Mouse (Mus musculus) left cerebral cortex, postnatal 36 days (tissue): ENCODE results near the gene Gm20683. TPM values are rescaled to one million over a fixed set of nuclear protein-coding genes. Genes with fewer than 3 reads are reported as not detected.
"Not testable (repeated sequence)": the region's sequence is repeated elsewhere in the genome, so short reads cannot be mapped to it uniquely, and the experiment has no call there.

Experiments
- DNase-seq, 2 experiments: peaks; one replicate each; pipeline ENCODE4 v3.0.0; 2021 to 2022; ENCODE audit warnings: low spot score in 2 of 2, mixed read lengths in 1 of 2
- intact Hi-C: fragments of 180-260 bp; cut with DNase I; formaldehyde crosslinking; loops from one replicate; pipeline ENCODE4 v1.15.1; 2025
- total RNA-seq, 2 experiments: library from RNA; stranded (reverse); gene quantifications; 2 replicates each; pipeline ENCODE4 v1.2.3; 2021

The Gm20683 gene
- total RNA-seq, 2 experiments from 2014 or later, result 22.0 to 24.9 TPM

DNA sequence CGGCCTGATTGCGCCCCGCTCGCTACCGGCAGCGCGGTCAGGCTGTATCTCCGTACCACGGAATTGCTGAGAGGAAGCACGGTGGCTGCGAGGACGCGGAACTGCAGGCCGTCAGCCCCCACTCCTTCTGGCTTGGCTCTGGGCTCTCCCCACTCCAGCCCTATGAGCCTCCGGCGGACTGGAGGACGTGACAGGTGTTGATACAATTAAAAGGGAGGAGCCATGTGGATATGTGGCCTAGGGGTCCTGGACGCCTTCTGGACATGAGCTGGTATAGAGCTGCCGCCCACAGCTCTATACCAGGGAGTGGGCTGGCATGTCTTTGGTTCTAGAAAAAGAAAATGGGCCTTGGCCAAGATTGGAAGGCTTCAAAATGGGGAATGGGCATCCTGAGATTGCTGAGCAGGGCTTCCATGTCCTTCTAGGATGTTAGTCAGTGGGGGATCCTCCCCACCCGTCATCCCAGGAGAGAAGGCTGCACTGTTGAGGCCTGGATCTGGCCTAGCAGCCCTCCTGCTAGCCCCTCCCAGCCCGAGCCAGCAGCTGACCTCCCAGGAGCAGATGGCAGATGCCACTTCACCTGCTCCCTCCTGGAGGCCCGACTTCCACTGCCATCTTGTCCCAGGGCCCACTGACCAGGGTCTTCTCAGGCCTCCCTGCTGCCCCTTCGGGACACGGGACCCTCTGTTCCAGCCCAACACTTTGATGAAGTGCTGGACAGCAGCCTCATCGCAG lies 31.8 kb downstream of the Gm20683 start:
- intact Hi-C loops, result loop anchor here (10.0 kb wide), 1 partner anchor 235 kb away; the partner anchor contains the start of genes Lmf1 and Sox8
- peak in 1 of 2 experiments; percentile 66 for DNase-seq

DNA sequence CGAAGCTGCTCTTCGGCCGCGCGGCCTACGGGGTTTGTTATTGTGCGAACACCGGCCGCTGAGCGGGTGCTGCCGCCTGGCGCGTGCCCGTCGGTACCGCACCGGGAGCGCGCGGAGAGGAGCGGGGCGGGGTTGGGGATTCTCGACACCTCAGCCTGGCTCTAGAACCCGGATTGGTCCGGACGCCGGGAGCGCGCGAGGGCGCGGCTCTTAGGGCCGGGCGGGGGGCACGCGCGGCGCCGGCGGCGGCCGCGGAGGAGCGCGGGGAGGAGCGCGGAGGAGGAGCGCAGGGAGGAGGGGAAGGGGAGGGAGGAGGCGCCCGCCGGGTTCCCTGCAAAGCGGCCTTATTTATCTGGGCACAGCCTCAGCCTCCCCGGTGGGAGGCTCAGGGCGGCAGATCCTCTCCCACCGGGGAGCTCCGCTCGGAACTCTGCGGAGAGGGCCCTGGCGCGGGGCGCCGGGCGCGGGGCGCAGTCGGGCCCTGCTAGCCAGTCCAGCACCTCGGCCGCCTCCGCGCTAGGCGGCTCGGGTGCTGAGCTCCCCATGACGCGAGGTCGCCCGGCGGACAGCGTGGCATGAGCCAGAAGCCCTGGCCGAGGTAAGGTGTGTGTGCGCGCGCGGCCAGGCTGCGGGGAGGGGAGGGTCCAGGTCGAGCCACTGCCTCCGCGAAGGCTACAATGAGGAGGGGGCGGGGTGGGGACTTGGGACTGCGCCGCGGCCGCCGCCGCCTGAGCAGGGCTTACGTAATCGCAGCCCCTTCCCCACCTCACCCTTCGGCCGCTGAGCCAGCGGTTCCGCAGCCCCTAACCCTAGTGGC lies 32.6 kb downstream of the Gm20683 start, which contains the start of gene Fbxl16:
TSS of gene Fbxl16 (plus strand) at position 297 of the 817 bp plus-strand sequence.
- intact Hi-C loops, result loop anchor here (10.0 kb wide), 1 partner anchor 234 kb away; the partner anchor contains the start of genes Lmf1 and Sox8
- peak; percentile 90 to 94 for DNase-seq

DNA sequence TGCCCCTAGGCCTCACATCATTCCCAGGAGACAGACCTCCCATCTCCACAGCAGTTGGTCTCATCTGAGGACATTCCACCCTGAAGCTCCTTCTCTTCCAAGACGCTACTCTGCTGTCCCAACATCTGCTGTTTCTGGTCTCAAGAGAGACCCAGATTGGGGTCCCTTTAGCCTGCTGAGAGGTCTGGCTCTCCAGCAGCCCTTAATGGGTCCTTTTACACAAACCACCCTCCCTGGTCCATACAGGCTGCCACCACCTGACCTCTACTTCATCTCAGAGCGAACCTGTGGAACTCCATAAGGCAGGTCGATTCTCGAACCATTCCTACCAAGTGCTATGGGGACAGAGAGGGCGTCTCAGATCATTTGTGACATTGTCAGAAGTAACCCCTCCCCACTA lies 33.5 kb downstream of the Gm20683 start:
- no peak for DNase-seq
- intact Hi-C loops, result loop anchor here (10.0 kb wide), 1 partner anchor 233 kb away; the partner anchor contains the start of genes Lmf1 and Sox8

DNA sequence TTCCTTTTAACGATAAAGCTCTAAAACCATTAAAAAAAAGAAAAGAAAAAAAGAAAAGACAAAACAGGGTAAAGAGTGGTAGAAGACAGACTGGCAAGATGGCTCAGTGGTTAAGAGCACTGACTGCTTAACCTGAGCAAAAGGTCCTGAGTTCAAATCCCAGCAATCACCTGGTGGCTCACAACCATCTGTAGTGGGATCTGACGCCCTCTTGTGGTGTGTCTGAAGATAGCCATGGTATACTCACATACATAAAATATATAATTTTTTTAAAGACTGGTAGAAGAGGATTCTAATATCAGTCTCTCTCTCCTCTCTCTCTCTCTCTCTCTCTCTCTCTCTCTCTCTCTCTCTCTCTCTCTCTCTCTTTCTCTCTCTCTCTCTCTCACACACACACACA lies 34.1 kb downstream of the Gm20683 start:
- DNase-seq, result not testable (repeated sequence)
- intact Hi-C loops, result loop anchor here (10.0 kb wide), 1 partner anchor 233 kb away; the partner anchor contains the start of genes Lmf1 and Sox8

DNA sequence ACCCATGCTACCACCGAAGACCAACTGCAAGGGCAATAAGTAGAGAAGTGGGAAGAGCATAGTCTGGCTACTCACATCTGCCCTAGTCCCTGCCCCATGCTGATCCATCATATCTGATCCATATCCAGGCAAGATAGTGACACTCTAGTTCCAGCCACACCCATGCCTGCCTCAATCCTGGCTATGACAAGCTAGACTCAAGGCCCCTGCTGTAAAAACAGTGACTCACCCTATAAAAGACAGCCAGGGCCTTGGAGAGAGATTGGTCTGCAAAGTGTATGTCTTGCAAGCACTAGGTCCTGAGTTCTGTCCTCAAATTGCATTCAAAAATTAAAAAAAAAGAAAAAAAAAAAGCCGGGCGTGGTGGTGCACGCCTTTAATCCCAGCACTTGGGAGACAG lies 35.1 kb downstream of the Gm20683 start:
- intact Hi-C loops, result loop anchor here (10.0 kb wide), 1 partner anchor 232 kb away; the partner anchor contains the start of genes Lmf1 and Sox8
- no peak for DNase-seq

DNA sequence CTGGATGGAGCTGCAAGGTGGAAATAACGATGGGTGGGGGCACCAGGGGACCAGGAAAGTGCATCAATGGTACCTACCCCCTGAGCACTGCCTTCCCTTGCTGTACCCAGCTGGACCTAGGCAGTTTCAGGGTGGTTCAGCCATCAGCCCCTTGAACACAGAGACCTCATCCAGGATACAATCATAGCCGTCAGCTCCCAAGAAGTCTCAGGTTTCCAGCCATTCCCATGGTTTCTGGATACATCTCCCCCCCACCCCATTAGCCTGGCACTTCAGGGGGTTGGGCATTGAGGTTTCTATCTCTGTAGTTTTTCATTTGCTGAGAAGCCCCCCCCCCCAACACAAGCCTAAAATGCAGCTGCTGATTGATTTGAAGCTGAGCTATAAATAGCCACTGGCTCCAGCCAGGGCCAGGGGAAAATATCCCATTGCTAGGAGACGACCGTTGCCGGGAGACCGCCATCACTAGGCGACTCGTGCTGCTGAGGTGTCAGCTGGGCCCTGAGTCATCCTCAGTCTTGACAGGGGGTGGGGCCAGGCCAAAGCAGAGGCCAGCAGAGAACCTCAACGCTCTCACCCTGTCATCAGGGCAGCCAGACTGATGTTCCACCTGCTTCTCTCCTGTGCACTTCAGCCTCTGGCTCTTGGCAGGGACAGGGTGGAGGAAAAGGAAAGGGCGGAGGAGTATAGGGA lies 38.6 kb downstream of the Gm20683 start:
- intact Hi-C loops, result loop anchor here (10.0 kb wide), 1 partner anchor 228 kb away; the partner anchor contains the start of genes Lmf1 and Sox8
- DNase-seq, result peak; percentile 78 to 83

DNA sequence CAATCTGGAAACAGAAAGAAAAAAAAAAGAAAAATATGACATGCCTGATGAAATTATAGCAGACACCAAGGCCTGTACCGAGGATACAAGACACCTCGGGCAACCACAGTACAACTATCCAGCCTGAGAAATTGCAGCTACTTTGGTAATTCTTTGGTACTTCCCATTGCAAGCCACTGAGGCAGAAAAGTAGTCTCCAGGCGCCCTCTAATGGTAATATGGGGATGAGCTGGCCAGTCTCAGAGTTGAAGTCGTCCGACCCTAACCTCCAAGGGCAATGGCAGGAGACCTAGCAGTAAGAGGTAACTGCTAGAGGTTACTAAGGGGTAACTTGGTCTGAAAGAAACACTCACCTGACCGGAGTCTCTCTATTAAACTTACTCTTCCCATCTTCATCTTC lies 40.5 kb downstream of the Gm20683 start:
- DNase-seq, result no peak
- intact Hi-C loops, result loop anchor here (1.0 to 10.0 kb wide), 3 partner anchors 28 to 226 kb away; partner anchors contain the start of genes Lmf1, Narfl and Sox8

DNA sequence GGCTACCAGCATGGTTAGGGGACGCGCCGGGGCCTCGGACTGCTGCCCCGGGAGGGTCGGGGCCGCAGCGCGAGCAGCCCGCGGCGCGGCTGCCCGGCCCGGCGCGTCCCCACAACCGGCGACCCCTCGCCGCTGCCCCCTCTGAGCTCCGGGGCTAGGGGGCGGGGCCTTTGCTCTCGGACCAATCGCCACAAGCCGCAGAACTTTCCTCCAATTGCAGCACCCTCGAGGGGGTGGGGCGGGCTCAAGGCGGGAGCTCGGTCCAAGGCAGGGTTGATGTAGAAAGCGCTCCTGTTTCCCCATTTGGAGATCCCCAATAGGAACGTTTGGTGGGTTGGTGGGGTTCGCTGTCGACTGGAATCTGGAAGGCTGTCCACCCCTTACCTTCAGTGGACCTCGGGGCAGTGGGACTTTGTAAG lies 44.6 kb downstream of the Gm20683 start, which contains the start of gene Metrn:
TSS of gene Metrn (minus strand) at position 186 of the 419 bp plus-strand sequence.
- DNase-seq, result peak; percentile 69
- intact Hi-C loops, result loop anchor here (1.0 kb wide), 1 partner anchor 24 kb away; the partner anchor contains the start of gene Narfl

DNA sequence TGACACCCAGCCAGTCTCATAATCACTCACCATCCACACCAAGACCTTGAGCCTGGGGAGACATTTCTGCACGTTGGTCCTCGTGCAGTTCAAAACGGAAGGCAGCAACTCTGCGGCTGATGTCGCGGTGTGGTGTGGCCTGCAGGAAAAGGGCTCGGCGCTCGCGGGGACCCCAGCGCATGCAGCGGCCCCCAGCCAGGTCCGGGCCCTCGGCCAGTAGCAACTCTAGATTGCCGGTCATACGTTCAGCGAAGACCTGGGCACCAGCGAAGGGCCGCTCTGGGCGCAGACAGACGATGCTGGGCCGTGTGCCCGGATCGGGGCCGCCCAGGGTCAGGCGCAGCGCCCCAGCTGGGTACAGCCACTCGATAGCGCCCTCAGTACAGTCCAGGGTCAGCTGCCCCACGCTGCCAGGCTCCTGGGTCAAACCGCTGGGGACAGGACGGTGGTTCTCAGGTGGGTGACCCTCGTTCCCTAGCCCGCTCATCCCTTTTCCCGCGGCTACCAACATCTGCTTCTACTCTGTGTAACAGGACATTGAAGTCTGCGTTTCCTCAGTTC lies 45.3 kb downstream of the Gm20683 start:
- no peak for DNase-seq
- intact Hi-C loops, result no loop called here

DNA sequence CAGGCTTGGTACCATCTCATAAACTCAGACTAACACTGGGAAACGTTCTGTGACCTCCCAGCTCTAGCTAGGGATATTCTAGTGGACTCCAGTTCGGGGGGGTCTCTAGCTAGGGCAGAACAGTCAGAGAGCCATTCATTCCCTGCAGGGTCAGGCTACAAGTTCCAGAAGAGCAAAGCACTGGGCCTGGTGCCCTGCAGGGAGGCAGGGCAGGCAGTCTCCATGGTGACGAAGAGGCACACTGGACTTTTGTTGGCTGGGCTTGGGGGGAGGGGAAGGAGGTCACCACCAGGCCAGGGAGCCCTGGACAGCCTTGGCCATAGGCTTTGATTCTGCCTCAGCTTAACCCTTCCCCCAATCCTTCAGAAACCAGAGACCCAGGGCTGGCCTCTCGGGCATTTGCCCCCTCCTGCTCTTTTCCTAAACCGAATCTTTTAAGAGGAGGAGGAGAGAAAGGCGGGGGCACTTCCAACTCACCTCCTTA lies 45.9 kb downstream of the Gm20683 start, which contains the start of gene AC134908.4:
TSS of gene AC134908.4 (minus strand) at position 51 of the 484 bp plus-strand sequence.
- intact Hi-C loops, result no loop called here
- DNase-seq, result no peak

DNA sequence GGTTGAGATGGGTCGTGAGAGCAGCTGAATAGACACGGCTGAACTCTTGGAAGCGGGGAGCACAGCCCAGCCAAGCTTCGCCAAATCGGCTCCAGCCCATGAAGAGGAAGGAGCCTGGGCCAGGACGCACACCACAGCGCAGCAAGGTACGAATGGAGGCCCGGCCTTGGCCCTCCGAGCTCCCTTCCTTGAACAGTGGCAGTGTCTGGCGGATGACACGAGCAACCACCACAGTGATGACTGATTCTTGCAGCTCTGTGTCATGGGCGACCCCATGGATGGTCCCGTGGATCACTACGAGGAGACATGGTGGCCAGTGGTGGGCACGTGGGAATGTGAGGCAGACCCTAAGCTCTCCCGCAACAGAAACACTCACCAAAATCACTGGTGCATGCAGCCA lies 46.6 kb downstream of the Gm20683 start:
- intact Hi-C loops, result loop anchor here (5.0 kb wide), 1 partner anchor 318 kb away; no protein-coding TSS in a partner anchor
- no peak for DNase-seq

DNA sequence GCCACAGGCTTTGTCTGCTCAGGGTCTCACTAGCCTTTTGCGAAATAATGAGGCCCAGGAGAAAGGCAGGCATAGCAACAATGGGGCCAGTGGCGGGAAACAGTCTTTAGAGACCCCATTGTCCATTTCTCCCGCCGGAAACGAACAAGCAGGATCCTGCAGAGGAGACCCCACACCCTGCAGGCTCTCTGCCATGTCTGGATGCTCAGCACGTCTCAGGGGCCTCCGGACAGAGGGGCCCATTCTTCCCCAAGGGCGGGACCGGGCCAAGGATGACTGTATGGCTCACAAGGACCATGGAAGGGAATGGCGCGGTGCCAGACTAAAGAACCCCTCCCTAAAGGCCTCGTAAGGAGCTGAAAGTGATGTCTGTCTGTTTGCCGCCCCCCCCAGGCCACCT lies 47.4 kb downstream of the Gm20683 start:
- intact Hi-C loops, result loop anchor here (5.0 kb wide), 1 partner anchor 317 kb away; no protein-coding TSS in a partner anchor
- no peak for DNase-seq

DNA sequence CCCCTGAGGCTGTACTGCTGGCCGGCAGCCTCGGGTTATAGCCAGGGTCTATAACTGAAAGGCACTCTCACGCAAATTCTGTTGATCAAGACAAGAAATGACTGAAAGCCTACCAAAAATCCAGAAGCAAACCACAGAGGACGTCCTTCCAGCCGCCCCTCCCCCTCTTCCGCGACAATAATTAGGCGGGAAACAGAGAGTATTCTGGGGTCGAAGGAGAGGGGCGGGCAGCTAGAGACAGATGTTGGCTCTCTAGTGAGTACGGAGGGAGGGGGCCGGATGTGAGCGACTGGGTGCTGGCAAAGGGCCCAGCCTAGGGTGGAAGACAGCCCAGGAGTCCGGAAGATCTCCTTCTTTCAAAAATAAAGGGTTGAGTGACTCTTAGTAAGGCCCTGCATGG lies 48.9 kb downstream of the Gm20683 start, which contains the start of gene Fam173a:
TSS of gene Fam173a (minus strand) at position 287 of the 400 bp plus-strand sequence.
- intact Hi-C loops, result loop anchor here (5.0 kb wide), 1 partner anchor 315 kb away; no protein-coding TSS in a partner anchor
- peak; percentile 54 to 69 for DNase-seq

DNA sequence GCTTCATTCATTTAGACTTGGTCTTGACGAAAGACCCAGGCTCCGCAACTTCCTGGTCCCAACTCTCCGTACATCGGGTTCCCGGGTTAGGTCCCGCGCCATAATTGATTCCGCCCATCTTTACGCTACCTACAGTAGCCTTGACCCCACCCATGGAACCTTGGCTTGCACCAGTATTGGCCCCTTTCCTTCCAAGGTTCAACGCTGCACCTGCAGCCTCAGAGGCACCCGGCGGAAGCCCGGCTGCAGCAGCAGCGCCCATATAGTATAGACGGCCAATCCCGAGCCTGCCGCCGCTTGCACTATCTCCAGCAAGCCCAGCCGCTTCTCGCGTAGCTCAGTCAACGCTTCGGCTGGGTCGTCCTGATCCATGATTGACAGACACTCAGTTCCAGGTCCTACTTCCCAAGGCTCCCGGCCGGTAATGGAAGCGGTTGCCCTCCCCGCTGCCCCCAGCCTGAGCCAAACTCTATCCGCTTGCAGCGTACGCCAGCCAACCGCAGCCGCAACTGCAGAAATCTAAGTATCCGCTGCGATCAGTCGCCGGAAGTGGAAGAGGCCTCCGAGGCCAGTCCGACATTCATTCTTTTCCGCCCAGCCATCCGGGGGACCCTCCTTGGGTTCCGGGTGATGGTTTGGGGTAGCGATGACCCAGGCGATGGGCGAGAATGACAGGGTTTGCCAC lies 49.6 kb downstream of the Gm20683 start:
- intact Hi-C loops, result loop anchor here (5.0 kb wide), 1 partner anchor 315 kb away; no protein-coding TSS in a partner anchor

DNA sequence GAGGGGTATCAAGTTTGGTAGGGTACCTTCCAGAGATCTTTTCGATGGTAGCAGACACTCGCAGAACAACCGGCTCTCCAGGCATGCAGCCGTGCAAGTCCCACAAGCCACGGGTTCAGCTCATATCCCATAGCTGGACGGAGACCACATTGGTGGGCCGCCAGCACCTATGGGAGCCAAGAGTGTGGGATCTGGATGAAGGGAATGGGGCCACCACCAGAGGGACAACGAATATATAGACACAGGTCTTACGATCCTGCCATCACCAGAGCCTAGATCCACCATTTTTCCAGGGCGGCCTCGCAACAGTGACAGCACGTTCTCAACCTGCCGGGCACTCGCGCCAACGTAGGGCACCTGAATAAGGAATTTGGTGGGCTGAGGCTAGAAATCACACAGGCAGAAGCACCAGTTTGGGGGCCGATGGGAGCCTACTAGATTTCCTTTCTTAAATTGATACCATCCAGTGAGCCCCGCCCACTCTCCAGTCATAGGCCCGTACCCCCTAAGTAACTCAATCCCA lies 50.2 kb downstream of the Gm20683 start:
- intact Hi-C loops, result loop anchor here (5.0 kb wide), 1 partner anchor 314 kb away; no protein-coding TSS in a partner anchor
- DNase-seq, result no peak

More for the DNA sequence above, 49.6 kb downstream of the Gm20683 start:
- peak; percentile 89 for DNase-seq

DNA sequence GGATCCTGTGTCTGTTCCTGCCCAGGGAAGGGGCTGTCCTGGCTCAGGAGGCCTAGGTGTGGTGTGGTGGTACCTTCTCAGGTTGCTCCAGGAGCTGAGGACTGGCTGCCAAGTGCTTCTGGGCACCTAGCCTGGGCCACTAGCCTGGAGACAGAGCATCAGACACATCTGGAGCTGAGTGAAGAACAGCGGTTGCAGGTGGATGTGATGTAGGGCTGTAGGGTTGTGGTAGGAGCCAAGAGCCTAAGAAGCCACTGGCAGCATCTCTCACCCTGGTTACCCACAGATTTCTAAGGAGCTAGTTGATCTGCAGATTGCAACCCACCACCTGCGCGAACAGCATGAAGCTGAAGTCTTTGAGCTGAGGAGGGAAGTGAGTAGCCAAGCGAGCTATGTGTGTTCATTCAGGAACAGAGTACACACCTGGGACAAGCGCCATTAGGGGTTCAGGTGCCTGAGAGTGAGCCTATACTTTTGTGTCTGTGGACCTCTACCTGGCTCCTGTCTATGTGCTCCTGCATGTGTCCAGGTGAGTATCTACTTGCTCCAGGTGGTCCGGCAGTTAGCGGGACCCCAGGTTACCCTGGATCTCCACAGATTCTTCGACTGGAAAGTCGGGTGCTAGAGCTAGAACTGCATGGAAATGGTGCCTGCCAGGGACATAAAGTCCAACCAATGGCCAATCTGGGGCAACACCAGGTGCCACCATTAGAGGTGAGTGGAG lies 54.6 kb downstream of the Gm20683 start:
- DNase-seq, result no peak
- intact Hi-C loops, result no loop called here

DNA sequence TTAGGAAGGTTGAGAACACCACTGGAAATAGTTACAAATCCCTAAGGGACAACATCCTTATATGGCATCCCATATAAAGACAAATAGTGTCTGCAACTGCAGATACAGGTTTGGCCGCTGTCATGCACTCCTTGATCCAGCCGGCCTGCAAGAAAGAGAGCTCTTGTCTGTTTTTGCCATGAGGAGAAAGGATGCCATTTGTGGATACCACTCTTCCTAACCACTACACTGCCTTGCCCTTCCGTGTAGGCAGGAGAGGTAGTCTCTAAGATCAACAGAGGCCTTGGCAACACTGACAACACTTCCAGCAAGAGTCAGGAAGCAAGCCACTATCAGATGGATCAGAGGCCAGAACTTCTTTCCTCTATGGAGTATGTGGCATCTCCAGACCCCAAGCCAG lies 55.3 kb downstream of the Gm20683 start, which contains the start of gene Ccdc78:
TSS of gene Ccdc78 (plus strand) at position 301 of the 400 bp plus-strand sequence.
- intact Hi-C loops, result no loop called here
- DNase-seq, result no peak
